Mouse (Mus musculus) CH12.LX (cell line): ENCODE data around the gene Plin2. TPM values are rescaled to one million over a fixed set of nuclear protein-coding genes. Genes with fewer than 3 reads are reported as not detected.

Source experiments
- DNase-seq: peaks from one replicate; pipeline ENCODE4 v3.0.0-alpha.2; 2013; ENCODE audit errors: extremely low read depth
- H3K27ac ChIP-seq: 2 replicates; pipeline ENCODE4 v1.5.1; 2012; ENCODE audit warnings: low read depth, mild to moderate bottlenecking, control low read depth, moderate library complexity; ENCODE audit not compliant: insufficient read depth
- H3K27me3 ChIP-seq: replicated peaks from 2 replicates; pipeline ENCODE3; 2012; ENCODE audit warnings: inconsistent platforms
- H3K36me3 ChIP-seq, 2 experiments: replicated peaks in 1 of 2; 2 replicates each; pipeline versions ENCODE3 to v1.6.1; 2012; ENCODE audit warnings: inconsistent platforms in 1 of 2, low read length in 1 of 2, mild to moderate bottlenecking in 1 of 2, mixed read lengths in 1 of 2, moderate library complexity in 1 of 2; ENCODE audit not compliant: control insufficient read depth in 1 of 2, insufficient read depth in 1 of 2
- H3K4me1 ChIP-seq, 2 experiments: 2 replicates each; pipeline ENCODE4 v1.6.1; 2012; ENCODE audit warnings: inconsistent platforms in 1 of 2, moderate library complexity in 1 of 2; ENCODE audit not compliant: insufficient read depth in 2 of 2, control insufficient read depth in 1 of 2
- H3K4me2 ChIP-seq: 2 replicates; pipeline ENCODE4 v1.6.1; 2012; ENCODE audit warnings: low read depth, mild to moderate bottlenecking, control low read depth; ENCODE audit not compliant: poor library complexity, insufficient read depth, severe bottlenecking
- H3K4me3 ChIP-seq, 3 experiments: fragments of 150-350 bp in 1 of 3; sonication (generic) in 1 of 3; replicated peaks in 1 of 3; 2 replicates each; pipeline versions ENCODE3 to v1.5.1; 2011 to 2012; ENCODE audit warnings: low read depth in 2 of 3, low read length in 2 of 3, mild to moderate bottlenecking in 2 of 3, moderate library complexity in 2 of 3, control low read depth in 1 of 3, improper control_type of control experiment in 1 of 3, inconsistent platforms in 1 of 3, mixed read lengths in 1 of 3; ENCODE audit not compliant: poor library complexity in 1 of 3
- H3K79me2 ChIP-seq: replicated peaks from 2 replicates; pipeline ENCODE4 v1.6.1; 2012; ENCODE audit warnings: mild to moderate bottlenecking, moderate library complexity; ENCODE audit not compliant: control insufficient read depth, poor library complexity, insufficient read depth, severe bottlenecking; ENCODE audit errors: extremely low read depth
- H3K9ac ChIP-seq: 2 replicates; pipeline ENCODE4 v1.6.1; 2012; ENCODE audit warnings: low read depth, mild to moderate bottlenecking, control low read depth, moderate library complexity; ENCODE audit not compliant: insufficient read depth
- H3K9me3 ChIP-seq: replicated peaks from 2 replicates; pipeline ENCODE3; 2012; ENCODE audit warnings: low read length, inconsistent platforms, mixed read lengths
- BHLHE40 ChIP-seq: IDR thresholded peaks from 2 replicates; pipeline ENCODE4 v1.6.1; 2011; ENCODE audit warnings: mild to moderate bottlenecking, low read depth, low read length, improper control_type of control experiment
- CHD2 ChIP-seq: IDR thresholded peaks from 2 replicates; pipeline ENCODE4 v1.6.1; 2011; ENCODE audit warnings: low read length, improper control_type of control experiment
- E2F4 ChIP-seq: IDR thresholded peaks from 2 replicates; pipeline ENCODE4 v1.6.1; 2011; ENCODE audit warnings: low read depth, low read length, improper control_type of control experiment; ENCODE audit not compliant: insufficient replicate concordance
- EP300 ChIP-seq: IDR thresholded peaks from 2 replicates; pipeline ENCODE4 v1.6.1; 2011; ENCODE audit warnings: low read length, improper control_type of control experiment
- ETS1 ChIP-seq: conservative IDR thresholded peaks from 2 replicates; pipeline ENCODE4 v1.6.1; 2012; ENCODE audit warnings: low read depth, mild to moderate bottlenecking, inconsistent platforms, low read length, improper control_type of control experiment, moderate library complexity
- HCFC1 ChIP-seq: IDR thresholded peaks from 2 replicates; pipeline ENCODE4 v1.6.1; 2012; ENCODE audit warnings: low read depth, mild to moderate bottlenecking, inconsistent platforms, low read length, improper control_type of control experiment
- JUN ChIP-seq: IDR thresholded peaks from 2 replicates; pipeline ENCODE4 v1.6.1; 2011; ENCODE audit warnings: low read depth, mild to moderate bottlenecking, low read length, improper control_type of control experiment, moderate library complexity; ENCODE audit not compliant: insufficient read depth
- JUND ChIP-seq: conservative IDR thresholded peaks from 2 replicates; pipeline ENCODE4 v1.6.1; 2011; ENCODE audit warnings: low read depth, low read length, improper control_type of control experiment
- MAFK ChIP-seq: IDR thresholded peaks from 2 replicates; pipeline ENCODE4 v1.6.1; 2011; ENCODE audit warnings: low read length, improper control_type of control experiment; ENCODE audit not compliant: insufficient replicate concordance
- MAX ChIP-seq: IDR thresholded peaks from 2 replicates; pipeline ENCODE4 v1.6.1; 2011; ENCODE audit warnings: low read length, improper control_type of control experiment
- MAZ ChIP-seq: IDR thresholded peaks from 2 replicates; pipeline ENCODE4 v1.6.1; 2012; ENCODE audit warnings: low read depth, mild to moderate bottlenecking, inconsistent platforms, low read length, improper control_type of control experiment, moderate library complexity
- RAD21 ChIP-seq: IDR thresholded peaks from 2 replicates; pipeline ENCODE4 v1.6.1; 2011; ENCODE audit warnings: low read depth, mild to moderate bottlenecking, low read length, improper control_type of control experiment, moderate library complexity
- SIN3A ChIP-seq: IDR thresholded peaks from 2 replicates; pipeline ENCODE4 v1.6.1; 2012; ENCODE audit warnings: low read length, improper control_type of control experiment, inconsistent platforms
- USF1 ChIP-seq: IDR thresholded peaks from 2 replicates; pipeline ENCODE4 v1.6.1; 2014; ENCODE audit warnings: low read depth, mild to moderate bottlenecking, inconsistent platforms, low read length, improper control_type of control experiment
- ZKSCAN1 ChIP-seq: IDR thresholded peaks from 2 replicates; pipeline ENCODE4 v1.6.1; 2012; ENCODE audit warnings: low read depth, inconsistent platforms, low read length, improper control_type of control experiment, borderline replicate concordance
- ZMIZ1 ChIP-seq: IDR thresholded peaks from 2 replicates; pipeline ENCODE4 v1.6.1; 2012; ENCODE audit warnings: low read depth, mild to moderate bottlenecking, inconsistent platforms, low read length, improper control_type of control experiment
- ZNF384 ChIP-seq: IDR thresholded peaks from 2 replicates; pipeline ENCODE4 v1.6.1; 2012; ENCODE audit warnings: low read depth, low read length, improper control_type of control experiment, inconsistent platforms
- dilution Hi-C: fragments of 300-500 bp; cut with MboI; formaldehyde crosslinking; loops from 2 replicates; pipeline ENCODE4 v1.14.3; 2020; ENCODE audit warnings: low sequenced_read_pairs; ENCODE audit not compliant: extremely low pct_unique_long_range_greater_than_20kb, extremely low pct_ligation_motif_present
- in situ Hi-C: fragments of 300-500 bp; cut with MboI; formaldehyde crosslinking; loops from 3 replicates; pipeline ENCODE4 v1.14.3; 2019; ENCODE audit warnings: low sequenced_read_pairs, low pct_ligation_motif_present, low pct_unique_long_range_greater_than_20kb, mixed read lengths
- polyA plus RNA-seq: library from polyadenylated mRNA; unstranded; fragments of >175 nt; gene quantifications from 2 replicates; pipeline ENCODE4 v1.2.1, GENCODE M21; 2012; ENCODE audit warnings: low read depth; ENCODE audit not compliant: insufficient read length
- total RNA-seq, 2 experiments: library from RNA; depleted of rRNA; stranded (reverse); fragments of 300-350 nt in 1 of 2; fragments of >200 nt in 1 of 2; gene quantifications; 2 replicates each; pipeline ENCODE4 v1.2.3; 2012 to 2014

The Plin2 gene
- total and polyA plus RNA-seq, 3 experiments = 13.4 to 44.9 (median 22.9) TPM

DNA sequence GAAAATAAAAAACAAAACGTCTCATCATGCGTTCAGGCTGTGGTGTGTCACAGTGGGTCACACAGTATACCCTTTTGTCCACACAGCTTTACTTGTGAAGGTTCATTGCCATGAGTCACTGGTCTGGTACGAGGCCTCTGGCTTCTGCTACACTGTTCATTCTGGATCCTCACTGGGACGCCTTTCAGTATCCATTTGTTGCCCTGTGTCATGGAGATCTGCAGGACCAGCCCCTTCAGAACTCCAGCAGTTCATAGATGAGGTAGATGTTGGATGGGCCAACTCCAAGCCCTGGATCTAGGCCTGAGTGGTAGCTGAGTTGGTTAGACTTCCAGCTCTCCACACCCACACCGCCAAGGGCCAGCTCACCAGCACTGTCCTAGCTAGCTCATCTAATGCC is 13.9 kb upstream of the Plin2 start:
- no peak overlapping the region for H3K4me2 ChIP-seq
- H3K27me3 ChIP-seq = no peaks in the 10 kb centered on the region
- no peak for DNase-seq
- H3K9ac ChIP-seq = no peak overlapping the region
- no peaks in the 10 kb centered on the region for H3K79me2 ChIP-seq
- peaks cover 0 to 8% of the 10 kb centered on the region in 2 experiments; a peak in 2 of 4 replicates for H3K4me1 ChIP-seq
- H3K4me3 ChIP-seq = no peak overlapping the region
- H3K9me3 ChIP-seq = no peaks in the 10 kb centered on the region
- no peaks in the 10 kb centered on the region for H3K36me3 ChIP-seq
- dilution Hi-C loops (no loop called here), in situ Hi-C loops (loop anchor here (10.0 kb wide), 1 partner anchor 109 kb away; the partner anchor contains the start of gene Rraga)
- no peak for TF ChIP-seq ZKSCAN1
- TF ChIP-seq MAX = no peak
- no peak for TF ChIP-seq MAZ
- no peak for TF ChIP-seq JUND
- no peak for TF ChIP-seq E2F4
- no peak for TF ChIP-seq CHD2
- no peak for TF ChIP-seq ETS1
- TF ChIP-seq USF1 = no peak
- TF ChIP-seq ZNF384 = no peak
- TF ChIP-seq SIN3A = no peak
- TF ChIP-seq MAFK = no peak
- no peak for TF ChIP-seq HCFC1
- no peak for TF ChIP-seq JUN
- TF ChIP-seq RAD21 = no peak
- no peak overlapping the region for H3K27ac ChIP-seq

DNA sequence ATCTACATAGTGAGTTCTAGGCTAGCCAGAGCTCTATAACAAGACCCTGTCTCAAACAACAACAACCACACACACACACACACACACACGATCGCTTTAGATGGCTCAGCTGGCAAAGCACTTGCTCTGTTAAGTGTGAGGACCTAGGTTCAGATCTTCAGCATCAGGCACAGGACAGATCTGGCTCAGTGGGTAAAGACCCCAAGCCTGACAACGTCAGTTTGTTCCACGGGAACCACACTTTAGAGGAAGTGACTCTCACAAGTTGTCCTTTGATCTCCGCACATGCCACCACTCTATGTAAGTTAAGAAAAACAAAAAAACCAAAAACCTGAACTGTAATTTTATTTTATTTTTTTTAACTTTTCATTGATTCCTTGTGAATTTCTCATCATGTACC is 13.4 kb upstream of the Plin2 start:
- dilution Hi-C loops = no loop called here
- Histone ChIP-seq H3K4me3 (no peak overlapping the region), H3K27me3 (no peaks in the 10 kb centered on the region)
- no peak for TF ChIP-seq EP300
- TF ChIP-seq BHLHE40 = 0 out of 2 replicates have a peak, but pooled peaks have one; percentile 9
- TF ChIP-seq ZMIZ1 = no peak
- TF ChIP-seq, all 38 proteins: peak for 1
- DNase-seq = no peak
- in situ Hi-C loops = loop anchor here (10.0 kb wide), 1 partner anchor 108 kb away; the partner anchor contains the start of gene Rraga
- Histone ChIP-seq H3K27ac (no peak overlapping the region), H3K79me2 (no peaks in the 10 kb centered on the region), H3K4me2 (no peak overlapping the region), H3K9me3 (no peaks in the 10 kb centered on the region), H3K9ac (no peak overlapping the region), H3K4me1 (peaks cover 0 to 8% of the 10 kb centered on the region in 2 experiments; a peak in 2 of 4 replicates), H3K36me3 (no peaks in the 10 kb centered on the region)
